Mouse (Mus musculus): ENCODE measurements around the gene Mylip. TPM values are rescaled to one million over a fixed set of nuclear protein-coding genes. Genes with fewer than 3 reads are reported as not detected.

Gene Mylip
- total and polyA plus RNA-seq, 2 experiments from 2014 or later: 3.8 to 15.6 TPM

- Histone ChIP-seq H3K27ac (ENCODE audit: low read depth, low read length) (no peak overlapping the region), H3K27me3 (ENCODE audit: insufficient read depth, low read length) (no peaks in the 10 kb centered on the region), H3K9ac (no peak overlapping the region), H3K4me2 (ENCODE audit: low read depth) (no peak overlapping the region), H3K9me3 (ENCODE audit: low read length) (no peaks in the 10 kb centered on the region), H3K4me3 (ENCODE audit: low read depth, low read length) (no peak overlapping the region), H3K36me3 (ENCODE audit: insufficient read depth) (peaks cover 24% of the 10 kb centered on the region), H3K4me1 (ENCODE audit: insufficient read depth) (no peaks in the 10 kb centered on the region)
- no peak for TF ChIP-seq CTCF (IDR thresholded peaks at IDR 0.05; ENCODE audit: low read depth)
- ATAC-seq (no peak), DNase-seq (no peak)
- 74% methylated on average over 4 of the region's 4 CpGs for WGBS
Measured at GRCm38 (mm10) chr13:45410936-45411335, 21.4 kb downstream of the Mylip start.

- DNase-seq: no peak
- Histone ChIP-seq H3K27me3 (ENCODE audit: insufficient read depth, low read length) (no peaks in the 10 kb centered on the region), H3K4me1 (ENCODE audit: insufficient read depth) (0 out of 2 replicates have a peak, but pooled peaks cover 6% of the 10 kb centered on the region), H3K9ac (no peak overlapping the region), H3K27ac (ENCODE audit: low read depth, low read length) (no peak overlapping the region), H3K4me2 (ENCODE audit: low read depth) (no peak overlapping the region), H3K36me3 (ENCODE audit: insufficient read depth) (peaks cover 8% of the 10 kb centered on the region), H3K9me3 (ENCODE audit: low read length) (no peaks in the 10 kb centered on the region), H3K4me3 (ENCODE audit: low read depth, low read length) (no peak overlapping the region)
- no peak for ATAC-seq
- TF ChIP-seq CTCF (IDR thresholded peaks at IDR 0.05; ENCODE audit: low read depth): peak; percentile 23
- WGBS: 100% methylated on average over 1 of the region's 1 CpGs
Measured at GRCm38 (mm10) chr13:45413066-45413465, 23.5 kb downstream of the Mylip start.

GRCm38 (mm10) chr13:45414031-45414430 is 24.5 kb downstream of the Mylip start:
- Histone ChIP-seq H3K27ac (ENCODE audit: low read depth, low read length) (no peak overlapping the region), H3K4me1 (ENCODE audit: insufficient read depth) (0 out of 2 replicates have a peak, but pooled peaks cover 6% of the 10 kb centered on the region), H3K36me3 (ENCODE audit: insufficient read depth) (peaks cover 8% of the 10 kb centered on the region), H3K9me3 (ENCODE audit: low read length) (no peaks in the 10 kb centered on the region), H3K4me3 (ENCODE audit: low read depth, low read length) (no peak overlapping the region), H3K4me2 (ENCODE audit: low read depth) (no peak overlapping the region), H3K9ac (no peak overlapping the region), H3K27me3 (ENCODE audit: insufficient read depth, low read length) (no peaks in the 10 kb centered on the region)
- DNase-seq (no peak), ATAC-seq (no peak)
- WGBS: 65% methylated on average over 9 of the region's 9 CpGs
- TF ChIP-seq CTCF (IDR thresholded peaks at IDR 0.05; ENCODE audit: low read depth): no peak

- TF ChIP-seq CTCF (IDR thresholded peaks at IDR 0.05; ENCODE audit: low read depth): no peak
- ATAC-seq: no peak
Measured at GRCm38 (mm10) chr13:45416621-45417057, 27.1 kb downstream of the Mylip start.

GRCm38 (mm10) chr13:45418986-45419385 is 29.4 kb downstream of the Mylip start:
- H3K4me2 ChIP-seq (ENCODE audit: low read depth): no peak overlapping the region
- no peak overlapping the region for H3K27ac ChIP-seq (ENCODE audit: low read depth, low read length)
- no peak for TF ChIP-seq CTCF (IDR thresholded peaks at IDR 0.05; ENCODE audit: low read depth)

More at GRCm38 (mm10) chr13:45416621-45417057, 27.1 kb downstream of the Mylip start:
- Histone ChIP-seq H3K4me3 (ENCODE audit: low read depth, low read length) (peak overlapping the region; percentile 11; the same call in 1 of the 2 replicates), H3K4me2 (ENCODE audit: low read depth) (peak overlapping the region; percentile 39), H3K36me3 (ENCODE audit: insufficient read depth) (no peaks in the 10 kb centered on the region; the same call in none of the 2 replicates), H3K4me1 (ENCODE audit: insufficient read depth) (0 out of 2 replicates have a peak, but pooled peaks cover 6% of the 10 kb centered on the region), H3K27me3 (ENCODE audit: insufficient read depth, low read length) (no peaks in the 10 kb centered on the region; the same call in 1 of the 2 replicates), H3K27ac (ENCODE audit: low read depth, low read length) (no peak overlapping the region), H3K9ac (no peak overlapping the region), H3K9me3 (ENCODE audit: low read length) (no peaks in the 10 kb centered on the region)
- 21% methylated on average over 14 of the region's 14 CpGs for WGBS
- DNase-seq: peak; percentile 50

GRCm38 (mm10) chr13:45422251-45422650 is 32.7 kb downstream of the Mylip start:
- Histone ChIP-seq H3K36me3 (ENCODE audit: insufficient read depth) (no peaks in the 10 kb centered on the region), H3K9ac (no peak overlapping the region), H3K27ac (ENCODE audit: low read depth, low read length) (no peak overlapping the region), H3K4me1 (ENCODE audit: insufficient read depth) (peaks cover 10% of the 10 kb centered on the region; the same call in 1 of the 2 replicates), H3K4me2 (ENCODE audit: low read depth) (no peak overlapping the region), H3K4me3 (ENCODE audit: low read depth, low read length) (no peak overlapping the region), H3K27me3 (ENCODE audit: insufficient read depth, low read length) (no peaks in the 10 kb centered on the region; the same call in 1 of the 2 replicates), H3K9me3 (ENCODE audit: low read length) (no peaks in the 10 kb centered on the region)
- 16% methylated on average over 13 of the region's 13 CpGs for WGBS
- DNase-seq (peak; percentile 45), ATAC-seq (peak; percentile 58)
- no peak for TF ChIP-seq CTCF (IDR thresholded peaks at IDR 0.05; ENCODE audit: low read depth)

More at GRCm38 (mm10) chr13:45418986-45419385, 29.4 kb downstream of the Mylip start:
- Histone ChIP-seq H3K4me1 (ENCODE audit: insufficient read depth) (peaks cover 16% of the 10 kb centered on the region; the same call in 1 of the 2 replicates), H3K4me3 (ENCODE audit: low read depth, low read length) (no peak overlapping the region), H3K36me3 (ENCODE audit: insufficient read depth) (no peaks in the 10 kb centered on the region), H3K9me3 (ENCODE audit: low read length) (no peaks in the 10 kb centered on the region), H3K27me3 (ENCODE audit: insufficient read depth, low read length) (no peaks in the 10 kb centered on the region; the same call in 1 of the 2 replicates), H3K9ac (no peak overlapping the region)
- DNase-seq: no peak
- 45% methylated on average over 12 of the region's 12 CpGs for WGBS
- peak; percentile 29; the same call in 1 of the 2 replicates for ATAC-seq

GRCm38 (mm10) chr13:45422709-45423108 is 33.2 kb downstream of the Mylip start:
- Histone ChIP-seq H3K4me2 (ENCODE audit: low read depth) (no peak overlapping the region), H3K36me3 (ENCODE audit: insufficient read depth) (no peaks in the 10 kb centered on the region), H3K27ac (ENCODE audit: low read depth, low read length) (no peak overlapping the region), H3K27me3 (ENCODE audit: insufficient read depth, low read length) (no peaks in the 10 kb centered on the region; the same call in 1 of the 2 replicates), H3K4me3 (ENCODE audit: low read depth, low read length) (no peak overlapping the region), H3K4me1 (ENCODE audit: insufficient read depth) (peaks cover 10% of the 10 kb centered on the region; the same call in 1 of the 2 replicates), H3K9me3 (ENCODE audit: low read length) (no peaks in the 10 kb centered on the region), H3K9ac (no peak overlapping the region)
- 23% methylated on average over 5 of the region's 5 CpGs for WGBS
- TF ChIP-seq CTCF (IDR thresholded peaks at IDR 0.05; ENCODE audit: low read depth): no peak
- DNase-seq (no peak), ATAC-seq (peak; percentile 34)

Measured in forebrain, postnatal 0 days (tissue).